Mouse (Mus musculus) erythroblast, embryonic 14.5 days (primary cell): ENCODE measurements around the gene Akirin2. TPM values are rescaled to one million over a fixed set of nuclear protein-coding genes. Genes with fewer than 3 reads are reported as not detected.

Source experiments
- H3K27me3 ChIP-seq: 2 replicates; pipeline ENCODE4 v1.6.1; 2012; ENCODE audit warnings: inconsistent platforms; ENCODE audit not compliant: control insufficient read depth
- H3K36me3 ChIP-seq: 2 replicates; pipeline ENCODE4 v1.6.1; 2012; ENCODE audit warnings: mild to moderate bottlenecking, inconsistent platforms; ENCODE audit not compliant: control insufficient read depth
- H3K4me1 ChIP-seq: 2 replicates; pipeline ENCODE4 v1.6.1; 2012; ENCODE audit warnings: inconsistent platforms; ENCODE audit not compliant: control insufficient read depth
- H3K4me3 ChIP-seq: replicated peaks from 2 replicates; pipeline ENCODE3; 2012; ENCODE audit warnings: moderate library complexity, mild to moderate bottlenecking, inconsistent platforms
- H3K9me3 ChIP-seq: 2 replicates; pipeline ENCODE4 v1.6.1; 2012; ENCODE audit warnings: low read length, inconsistent platforms, mixed read lengths; ENCODE audit not compliant: control insufficient read depth
- GATA1 ChIP-seq: IDR thresholded peaks from 2 replicates; pipeline ENCODE4 v1.6.1; 2012; ENCODE audit warnings: low read length, inconsistent platforms, mixed read lengths
- TAL1 ChIP-seq: IDR thresholded peaks from 3 replicates; pipeline ENCODE4 v1.6.1; 2012; ENCODE audit warnings: low read length, inconsistent platforms, mixed read lengths
- polyA plus RNA-seq: library from polyadenylated mRNA; stranded (reverse); fragments of >175 nt; gene quantifications from 2 replicates; pipeline ENCODE4 v1.2.3, GENCODE M21; 2012

Akirin2 gene
- polyA plus RNA-seq: 9.7 and 12.5 TPM in 2 replicates

DNA sequence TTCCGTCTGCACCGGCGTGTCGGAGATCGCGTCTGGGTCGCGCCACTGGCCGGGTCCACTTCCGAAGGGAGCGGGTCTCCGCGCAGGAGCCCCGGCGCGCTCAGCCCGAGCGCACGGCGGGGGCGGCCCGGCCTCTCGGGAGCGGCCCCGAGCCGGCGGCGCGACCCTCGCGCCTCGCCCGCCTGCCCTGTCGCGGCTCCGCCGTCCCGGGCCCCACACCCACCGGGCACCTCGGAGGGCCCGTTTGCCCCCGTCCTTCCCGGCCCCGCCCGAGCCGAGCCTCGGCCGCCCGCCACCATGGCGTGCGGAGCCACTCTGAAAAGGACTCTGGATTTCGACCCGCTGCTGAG is at the start of gene Akirin2:
Gene Akirin2 (plus strand): TSS at position 190 of the 350 bp plus-strand sequence.
- Histone ChIP-seq H3K9me3 (no peaks in the 10 kb centered on the region), H3K27me3 (no peaks in the 10 kb centered on the region), H3K4me3 (peak within 1 kb of the TSS; percentile 99), H3K36me3 (peaks cover 15% of the 10 kb centered on the region), H3K4me1 (peaks cover 24% of the 10 kb centered on the region)
- TF ChIP-seq TAL1 (no peak), GATA1 (no peak)

DNA sequence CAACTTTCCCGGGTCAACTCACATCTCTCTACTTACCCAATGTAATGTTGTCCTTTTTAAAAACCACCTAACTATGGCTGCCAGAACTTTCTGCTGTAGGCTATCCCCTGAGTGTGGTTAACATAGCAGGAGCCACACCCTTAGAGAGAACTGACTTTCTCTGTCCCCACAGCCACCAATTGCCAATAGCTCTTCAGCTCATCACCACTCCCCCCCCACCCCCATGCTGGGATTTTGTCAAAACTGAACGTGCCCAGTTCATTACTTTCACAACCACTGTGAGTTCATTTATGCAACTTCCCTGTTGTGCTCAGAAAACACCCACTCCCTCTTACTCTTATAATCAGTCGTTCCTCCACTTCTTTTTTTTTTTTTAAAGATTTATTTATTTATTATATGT is 40.4 kb upstream of the Akirin2 start:
- no peaks in the 10 kb centered on the region for H3K4me1 ChIP-seq
- TF ChIP-seq GATA1 (no peak), TAL1 (no peak)
- no peaks in the 10 kb centered on the region for H3K36me3 ChIP-seq
- no peaks in the 10 kb centered on the region for H3K27me3 ChIP-seq
- peaks cover 8% of the 10 kb centered on the region for H3K9me3 ChIP-seq
- H3K4me3 ChIP-seq: no peak overlapping the region

DNA sequence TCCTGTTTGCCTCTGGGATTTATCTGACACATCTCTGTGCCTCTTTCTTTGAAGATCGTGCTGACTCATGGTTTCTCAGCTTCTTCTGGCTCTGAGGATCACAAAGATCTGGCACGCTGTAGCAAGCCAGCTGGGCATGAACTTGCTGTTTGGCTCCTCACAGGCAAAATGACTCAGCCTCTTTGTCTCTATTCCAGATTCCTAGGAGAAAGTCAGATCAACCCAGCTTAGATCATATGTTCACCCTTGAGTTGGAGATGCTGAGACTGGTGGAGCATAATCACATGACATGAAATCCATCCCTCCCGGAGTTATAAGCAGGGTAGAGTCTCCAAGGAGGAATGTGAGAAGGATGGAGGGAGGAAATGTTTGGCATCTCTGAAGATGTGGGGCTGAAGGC is 27.9 kb upstream of the Akirin2 start:
- Histone ChIP-seq H3K4me3 (no peak overlapping the region), H3K36me3 (no peaks in the 10 kb centered on the region), H3K4me1 (no peaks in the 10 kb centered on the region), H3K9me3 (no peaks in the 10 kb centered on the region), H3K27me3 (no peaks in the 10 kb centered on the region)
- TF ChIP-seq GATA1 (no peak), TAL1 (no peak)

DNA sequence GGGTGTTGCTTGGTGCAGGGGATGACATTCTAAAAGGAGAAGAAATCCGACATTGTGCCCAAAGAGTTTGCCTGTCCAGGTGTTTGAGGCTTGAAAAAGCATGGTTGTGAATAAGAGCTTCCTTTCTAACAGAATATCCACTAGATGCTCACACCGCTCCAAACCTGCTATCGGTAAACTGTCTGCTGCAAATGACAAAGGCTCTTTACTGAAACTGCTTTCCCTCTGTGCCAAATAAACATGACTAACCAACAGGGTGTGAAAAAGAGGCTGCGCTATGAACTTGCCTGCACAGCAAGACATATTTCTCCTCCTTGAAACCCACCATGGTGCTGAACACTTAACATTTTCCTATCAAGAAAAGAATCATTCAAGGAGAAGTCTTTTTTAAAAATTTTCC is 27.2 kb upstream of the Akirin2 start:
- Histone ChIP-seq H3K4me1 (no peaks in the 10 kb centered on the region), H3K9me3 (no peaks in the 10 kb centered on the region), H3K36me3 (no peaks in the 10 kb centered on the region), H3K4me3 (no peak overlapping the region), H3K27me3 (no peaks in the 10 kb centered on the region)
- TF ChIP-seq GATA1: no peak
- TF ChIP-seq TAL1: no peak

DNA sequence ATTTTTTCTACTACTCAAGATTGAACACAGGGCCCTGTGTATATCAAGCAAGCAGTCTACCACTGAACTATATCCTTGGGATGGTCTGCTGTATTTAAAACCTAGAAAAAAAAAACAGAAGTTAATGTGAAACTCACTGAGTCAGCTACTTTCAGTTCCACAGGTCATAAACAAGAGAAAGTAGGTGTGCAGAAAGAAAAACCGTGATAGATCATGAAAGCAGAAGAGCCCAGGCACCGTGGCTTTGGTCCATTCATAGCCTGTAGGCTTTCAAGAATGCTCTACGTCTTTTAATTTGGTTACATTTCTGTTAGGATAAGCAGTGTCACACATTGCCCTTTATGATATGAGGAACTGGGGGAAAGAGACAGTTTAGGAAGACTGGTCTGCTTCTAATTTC is 24.0 kb upstream of the Akirin2 start:
- H3K4me1 ChIP-seq: no peaks in the 10 kb centered on the region

DNA sequence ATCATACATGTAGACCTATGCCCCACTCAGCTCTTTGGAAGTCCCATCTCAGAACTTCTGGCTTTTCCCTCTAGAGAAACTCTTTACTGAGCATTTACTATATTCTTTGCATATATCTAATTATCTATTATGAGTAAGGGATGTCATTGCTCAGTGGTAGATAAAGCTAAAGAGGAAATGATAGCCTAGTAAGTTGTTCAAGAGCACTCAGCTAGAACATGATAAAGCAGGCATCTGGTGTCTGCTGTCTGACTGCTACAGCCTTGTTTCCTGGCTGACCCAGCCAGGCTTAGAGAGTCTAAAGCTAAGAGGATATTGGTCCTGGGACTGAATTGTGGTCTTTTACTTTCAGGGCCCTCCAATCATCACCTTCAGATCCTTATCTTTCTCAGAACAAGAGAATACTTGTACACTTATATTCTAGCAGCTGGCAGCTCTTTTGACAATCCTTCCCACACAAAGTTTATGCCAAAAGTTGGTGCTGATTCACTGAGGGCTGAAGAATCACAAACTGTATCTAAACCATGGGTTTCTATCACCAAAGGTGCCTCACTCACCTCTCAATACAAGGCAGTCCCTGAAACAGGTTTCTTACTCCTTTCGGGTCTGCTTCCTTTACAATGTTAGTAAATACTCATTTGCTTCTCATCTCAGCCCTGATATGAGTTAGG is 22.2 kb upstream of the Akirin2 start:
- no peak overlapping the region for H3K4me3 ChIP-seq
- no peak for TF ChIP-seq TAL1
- no peak for TF ChIP-seq GATA1

More for the DNA sequence above, 24.0 kb upstream of the Akirin2 start:
- Histone ChIP-seq H3K36me3 (no peaks in the 10 kb centered on the region), H3K4me3 (no peak overlapping the region), H3K27me3 (no peaks in the 10 kb centered on the region), H3K9me3 (no peaks in the 10 kb centered on the region)
- no peak for TF ChIP-seq TAL1
- no peak for TF ChIP-seq GATA1

DNA sequence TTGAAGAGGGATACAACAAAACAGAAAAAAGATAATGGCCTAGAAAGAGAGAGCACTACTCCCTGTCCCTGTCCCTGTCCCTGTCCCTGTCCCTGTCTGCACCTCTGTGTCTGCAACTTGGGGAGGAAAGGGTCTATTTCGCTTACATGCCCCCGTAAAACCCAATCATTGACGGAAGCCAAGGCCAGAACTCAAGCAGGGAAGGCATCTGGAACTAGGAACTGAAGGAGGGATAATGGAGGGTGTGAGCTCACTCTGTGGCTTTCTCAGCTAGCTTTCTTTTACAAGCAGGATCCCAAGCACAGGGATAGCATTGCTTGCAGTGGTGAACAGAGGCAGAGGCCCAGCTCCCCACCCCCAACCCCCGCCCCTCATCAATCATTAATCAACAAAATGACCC is 21.4 kb upstream of the Akirin2 start:
- Histone ChIP-seq H3K4me3 (no peak overlapping the region), H3K36me3 (no peaks in the 10 kb centered on the region), H3K4me1 (no peaks in the 10 kb centered on the region), H3K9me3 (no peaks in the 10 kb centered on the region), H3K27me3 (no peaks in the 10 kb centered on the region)
- TF ChIP-seq TAL1 (no peak), GATA1 (no peak)

More for the DNA sequence above, 22.2 kb upstream of the Akirin2 start:
- no peaks in the 10 kb centered on the region for H3K36me3 ChIP-seq
- H3K9me3 ChIP-seq: no peaks in the 10 kb centered on the region
- no peaks in the 10 kb centered on the region for H3K27me3 ChIP-seq
- H3K4me1 ChIP-seq: no peaks in the 10 kb centered on the region

DNA sequence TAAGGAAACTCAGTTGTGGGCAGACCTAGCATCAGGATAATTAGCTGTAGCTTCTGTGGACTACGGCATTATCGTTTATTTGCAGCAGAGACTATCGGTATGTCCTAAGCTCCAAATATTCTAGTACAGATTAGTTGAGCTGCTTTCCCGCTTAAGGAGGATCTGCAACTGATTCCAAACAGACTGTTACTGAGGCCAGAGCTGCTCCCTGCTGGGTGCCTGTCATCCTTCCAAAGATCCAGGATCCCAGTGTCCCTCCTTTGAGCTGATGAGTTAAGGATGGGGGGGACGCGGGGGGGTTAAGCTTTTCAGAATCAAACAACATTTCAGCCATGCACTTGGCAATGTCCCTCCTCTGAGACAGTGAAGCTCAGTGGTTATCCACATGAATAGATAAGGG is 20.8 kb upstream of the Akirin2 start:
- Histone ChIP-seq H3K27me3 (no peaks in the 10 kb centered on the region), H3K4me1 (no peaks in the 10 kb centered on the region), H3K4me3 (no peak overlapping the region), H3K36me3 (no peaks in the 10 kb centered on the region), H3K9me3 (no peaks in the 10 kb centered on the region)
- TF ChIP-seq GATA1 (no peak), TAL1 (no peak)

DNA sequence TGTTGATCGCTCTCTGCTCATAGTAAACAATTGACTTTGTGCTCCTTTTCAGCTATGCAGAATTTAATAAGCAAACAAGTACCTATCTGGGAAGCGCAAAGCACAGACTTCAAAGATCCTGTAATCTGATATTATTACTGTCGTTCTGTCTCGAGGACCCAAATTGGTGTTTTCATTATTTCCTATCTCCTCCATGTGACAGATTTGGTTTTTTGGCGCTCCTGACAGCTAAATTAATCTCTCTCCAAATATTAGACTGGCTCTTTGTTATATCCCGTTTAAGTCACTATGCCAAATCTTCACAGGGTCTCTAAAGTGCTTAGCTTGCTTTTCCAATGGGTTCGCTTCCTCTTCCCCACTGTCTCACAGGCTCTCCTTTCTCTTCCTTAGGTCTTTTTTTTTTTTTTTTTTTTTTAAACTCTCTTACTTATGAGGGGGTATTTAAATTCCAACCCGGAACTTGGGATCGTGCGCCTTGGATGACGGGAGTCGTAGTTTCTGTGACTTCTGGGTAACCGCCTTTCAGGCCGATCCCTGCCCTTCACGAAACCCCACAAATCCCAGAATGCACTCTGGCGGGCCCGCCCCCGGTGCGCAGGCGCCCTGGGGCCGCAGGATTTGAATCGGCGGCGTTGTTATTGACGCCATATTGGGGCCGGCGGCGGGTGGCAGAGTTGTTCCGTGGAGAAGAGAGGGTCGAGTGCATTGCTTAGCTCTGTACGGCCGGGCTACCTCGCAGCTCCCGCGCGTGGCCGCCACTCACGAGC is 573 bp upstream of the Akirin2 start:
- Histone ChIP-seq H3K4me1 (peaks cover 20% of the 10 kb centered on the region), H3K27me3 (no peaks in the 10 kb centered on the region), H3K4me3 (peak overlapping the region; percentile 99), H3K9me3 (no peaks in the 10 kb centered on the region), H3K36me3 (peaks cover 9% of the 10 kb centered on the region)
- no peak for TF ChIP-seq GATA1
- TF ChIP-seq TAL1: no peak
